10 mouse cellular contexts compared by ENCODE assay signal in the genomic region with DNA sequence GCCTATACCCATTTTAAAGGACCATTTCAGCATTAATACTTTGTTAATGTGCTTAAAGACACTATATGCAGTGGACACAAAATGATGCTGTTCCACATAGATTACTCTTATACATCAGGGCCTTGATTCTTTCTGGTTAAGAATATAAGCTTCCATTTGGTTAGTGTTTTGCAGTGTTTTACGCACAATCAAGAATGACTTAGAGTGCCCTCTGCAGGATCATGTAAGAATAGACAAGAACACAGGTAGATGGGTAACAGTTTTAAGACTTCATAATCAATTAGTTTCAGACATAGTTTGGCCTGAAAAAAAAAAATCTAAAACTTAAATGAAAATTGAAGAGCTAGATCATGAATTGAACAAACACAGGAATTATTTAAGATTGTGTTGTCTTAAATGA. TPM values are rescaled to one million over a fixed set of nuclear protein-coding genes. Genes with fewer than 3 reads are reported as not detected.
DNase-seq lines count a peak whose midpoint lies in the region; ATAC-seq and TF ChIP-seq lines count a peak whose summit lies in the region.
"Had no signal": no experiment of that assay in that cellular context is flagged by ENCODE, and none has a peak within 500 bp of the region (broad histone marks: within the 10 kb centered on the region; RNA-seq: fewer than 3 reads in every experiment).

No protein-coding gene starts in this region.

- H3K4me1 ChIP-seq in heart, postnatal 0 days (ENCODE audit: control insufficient read depth, insufficient read depth) = no peaks in the 10 kb centered on the region
- H3K4me1 ChIP-seq in heart, embryonic 12.5 days (replicated peaks) = no peaks in the 10 kb centered on the region
- no peaks in the 10 kb centered on the region for H3K4me1 ChIP-seq in midbrain, postnatal 0 days (ENCODE audit: insufficient read depth, low read length)
- H3K4me1 ChIP-seq in midbrain, embryonic 13.5 days (replicated peaks) = no peaks in the 10 kb centered on the region

- 74% methylated on average over 1 of the region's 1 CpGs for WGBS in heart, postnatal 0 days
- WGBS in heart, embryonic 12.5 days = 90% methylated on average over 1 of the region's 1 CpGs
- WGBS in midbrain, postnatal 0 days = 90% methylated on average over 1 of the region's 1 CpGs
- WGBS in midbrain, embryonic 13.5 days = 90% methylated on average over 1 of the region's 1 CpGs

- TF ChIP-seq EP300 in heart, postnatal 0 days (IDR thresholded peaks at IDR 0.05; ENCODE audit: low read depth) = no peak

- H3K36me3 ChIP-seq in heart, postnatal 0 days (replicated peaks; ENCODE audit: control insufficient read depth, insufficient read depth, low read length) = peaks cover 77% of the 10 kb centered on the region
- H3K36me3 ChIP-seq in heart, embryonic 12.5 days = peaks cover 77% of the 10 kb centered on the region
- H3K36me3 ChIP-seq in midbrain, postnatal 0 days (ENCODE audit: insufficient read depth, low read length) = peaks cover 36% of the 10 kb centered on the region
- H3K36me3 ChIP-seq in midbrain, embryonic 13.5 days = peaks cover 77% of the 10 kb centered on the region

- no peak for DNase-seq in heart, postnatal 0 days (ENCODE audit: low spot score)
- peak; percentile 26 for DNase-seq in midbrain, postnatal 0 days (ENCODE audit: low spot score)
- no peak for DNase-seq in Patski (ENCODE audit: low read depth, low spot score)
- DNase-seq in naive thymus-derived CD4-positive, alpha-beta T cell, adult 2 months (ENCODE audit: low read depth) = peak; percentile 74
- no peak for DNase-seq in layer of hippocampus, adult 9-11 months
- no peak for DNase-seq in layer of hippocampus, adult 9-10 months (ENCODE audit: low spot score)
- DNase-seq: kidney, postnatal 10 days had no signal

- no peak overlapping the region for H3K4me2 ChIP-seq in heart, postnatal 0 days (ENCODE audit: low read depth, low read length)
- no peak overlapping the region for H3K4me2 ChIP-seq in heart, embryonic 12.5 days
- no peak overlapping the region for H3K4me2 ChIP-seq in midbrain, postnatal 0 days (ENCODE audit: low read depth, low read length, poor library complexity, severe bottlenecking)
- H3K4me2 ChIP-seq in midbrain, embryonic 13.5 days (replicated peaks) = no peak overlapping the region

- no peak for ATAC-seq in heart, postnatal 0 days (ENCODE audit: insufficient read depth, low read depth)
- ATAC-seq in heart, embryonic 12.5 days (ENCODE audit: insufficient number of reproducible peaks, low FRiP score) = no peak
- no peak for ATAC-seq in midbrain, postnatal 0 days (ENCODE audit: low FRiP score)
- ATAC-seq in midbrain, embryonic 13.5 days = no peak
- ATAC-seq in Patski = no peak

- H3K27me3 ChIP-seq in heart, postnatal 0 days (ENCODE audit: control insufficient read depth, insufficient read depth, low read length) = no peaks in the 10 kb centered on the region
- no peaks in the 10 kb centered on the region for H3K27me3 ChIP-seq in heart, embryonic 12.5 days (replicated peaks)
- H3K27me3 ChIP-seq in midbrain, postnatal 0 days (ENCODE audit: insufficient read depth, low read length) = no peaks in the 10 kb centered on the region
- no peaks in the 10 kb centered on the region for H3K27me3 ChIP-seq in midbrain, embryonic 13.5 days
- H3K27me3 ChIP-seq in Patski = no peaks in the 10 kb centered on the region
- H3K27me3 ChIP-seq: megakaryocyte, embryonic 14.5 days had no signal

- H3K9me3 ChIP-seq in heart, postnatal 0 days (replicated peaks; ENCODE audit: control insufficient read depth, low read length) = peaks cover 15% of the 10 kb centered on the region
- peaks cover 16% of the 10 kb centered on the region for H3K9me3 ChIP-seq in heart, embryonic 12.5 days (replicated peaks)
- H3K9me3 ChIP-seq in midbrain, postnatal 0 days (ENCODE audit: low read length) = peaks cover 6% of the 10 kb centered on the region; the same call in 1 of the 2 replicates
- H3K9me3 ChIP-seq in midbrain, embryonic 13.5 days = peaks cover 21% of the 10 kb centered on the region

- H3K9ac ChIP-seq in heart, postnatal 0 days (replicated peaks; ENCODE audit: low read depth, low read length) = no peak overlapping the region
- H3K9ac ChIP-seq in heart, embryonic 12.5 days = no peak overlapping the region
- no peak overlapping the region for H3K9ac ChIP-seq in midbrain, postnatal 0 days (replicated peaks; ENCODE audit: low read length, poor library complexity, severe bottlenecking)
- H3K9ac ChIP-seq in midbrain, embryonic 13.5 days (replicated peaks) = no peak overlapping the region

- in situ Hi-C loops in Patski (cut with MboI; ENCODE audit: low pct_unique_long_range_greater_than_20kb) = loop anchor here (5.0 kb wide), 1 partner anchor 139 kb away; no protein-coding TSS in a partner anchor

- POLR2A ChIA-PET in Patski (lab: Charles Lee) = no interaction called here

- no peak overlapping the region for H3K27ac ChIP-seq in heart, postnatal 0 days (ENCODE audit: low read depth)
- H3K27ac ChIP-seq in heart, embryonic 12.5 days (ENCODE audit: poor library complexity, severe bottlenecking) = no peak overlapping the region
- no peak overlapping the region for H3K27ac ChIP-seq in midbrain, postnatal 0 days (ENCODE audit: low read depth, low read length)
- H3K27ac ChIP-seq in midbrain, embryonic 13.5 days = no peak overlapping the region

- CTCF ChIA-PET in Patski (lab: Charles Lee) = interaction anchor here (0.6 to 2.1 kb wide), 14 partner anchors 11 to 185 kb away, joined by 3 to 7 read pairs (median 4); no protein-coding TSS in a partner anchor

- no peak overlapping the region for H3K4me3 ChIP-seq in heart, postnatal 0 days (ENCODE audit: low read depth, low read length)
- no peak overlapping the region for H3K4me3 ChIP-seq in heart, embryonic 12.5 days
- H3K4me3 ChIP-seq in midbrain, postnatal 0 days (ENCODE audit: low read depth, low read length) = no peak overlapping the region
- H3K4me3 ChIP-seq in midbrain, embryonic 13.5 days (replicated peaks) = no peak overlapping the region
- H3K4me3 ChIP-seq: megakaryocyte, embryonic 14.5 days had no signal

- TF ChIP-seq CTCF in heart, postnatal 0 days (IDR thresholded peaks at IDR 0.05; ENCODE audit: low read depth) = peak; percentile 51
- TF ChIP-seq CTCF in midbrain, postnatal 0 days (IDR thresholded peaks at IDR 0.05) = peak; percentile 65
- TF ChIP-seq CTCF in Patski (IDR thresholded peaks at IDR 0.05) = peak; percentile 39

RNA-seq across cellular contexts. Expression of a gene that starts 18.2 kb away (rescaled TPM):
- total RNA-seq in heart, postnatal 0 days (2014; rRNA removed; ENCODE audit: low replicate concordance) = 57.5 and 73.2 TPM in 2 replicates
- 23.9 and 26.2 TPM in 2 replicates for polyA plus RNA-seq in heart, postnatal 0 days (2015; fragmentation: Nextera tagmentation; extraction: Ambion mirVana)
- 86.4 and 90.9 TPM in 2 replicates for polyA plus RNA-seq in heart, embryonic 12.5 days (2016; fragmentation: Nextera tagmentation; extraction: Ambion mirVana)
- total RNA-seq in midbrain, postnatal 0 days (2014; rRNA removed) = 56.5 and 72.5 TPM in 2 replicates
- polyA plus RNA-seq in midbrain, postnatal 0 days (2015; fragmentation: Nextera tagmentation; extraction: Ambion mirVana) = 25.7 and 27.8 TPM in 2 replicates
- 39.2 and 43.3 TPM in 2 replicates for polyA plus RNA-seq in midbrain, embryonic 13.5 days (2015; fragmentation: Nextera tagmentation; extraction: Ambion mirVana)
- 35.1 TPM for polyA plus RNA-seq in Patski (2021)

RNA-seq across cellular contexts. Expression of a gene that starts 28.2 kb away (rescaled TPM):
- total RNA-seq in heart, postnatal 0 days (2014; rRNA removed; ENCODE audit: low replicate concordance) = 1.4 and 6.0 TPM in 2 replicates
- polyA plus RNA-seq in heart, postnatal 0 days (2015; fragmentation: Nextera tagmentation; extraction: Ambion mirVana) = 2.1 and 4.4 TPM in 2 replicates
- polyA plus RNA-seq in heart, embryonic 12.5 days (2016; fragmentation: Nextera tagmentation; extraction: Ambion mirVana) = 2.0 and 2.6 TPM in 2 replicates
- 3.2 and 3.7 TPM in 2 replicates for total RNA-seq in midbrain, postnatal 0 days (2014; rRNA removed)
- 0.54 and 0.80 TPM in 2 replicates for polyA plus RNA-seq in midbrain, postnatal 0 days (2015; fragmentation: Nextera tagmentation; extraction: Ambion mirVana)
- 0.62 and 0.73 TPM in 2 replicates for polyA plus RNA-seq in midbrain, embryonic 13.5 days (2015; fragmentation: Nextera tagmentation; extraction: Ambion mirVana)
- 0.09 TPM for polyA plus RNA-seq in Patski (2021)

Comparison
In these comparisons a context has a peak if more than half of its experiments do, and no peak if none do; other contexts are left out.
1. DNase-seq: peak in midbrain, postnatal 0 days (single experiment) and naive thymus-derived CD4-positive, alpha-beta T cell, adult 2 months (single experiment); none in heart, postnatal 0 days (single experiment), Patski (single experiment), layer of hippocampus, adult 9-11 months (single experiment) and layer of hippocampus, adult 9-10 months (single experiment).
2. Peak in every context shown above with its lines, with median percentiles within 50 percentile points of each other: CTCF ChIP-seq.